Comparison of ENCODE assay signal across 14 mouse cellular contexts in genomic region chr5:110580569-110581239, GRCm38 (mm10). TPM values are rescaled to one million over a fixed set of nuclear protein-coding genes. Genes with fewer than 3 reads are reported as not detected.
DNase-seq lines count a peak whose midpoint lies in the region; ATAC-seq and TF ChIP-seq lines count a peak whose summit lies in the region.
"Had no signal": no experiment of that assay in that cellular context is flagged by ENCODE, and none has a peak within 500 bp of the region (broad histone marks: within the 10 kb centered on the region; RNA-seq: fewer than 3 reads in every experiment).

No protein-coding gene starts in this region.

- no peaks in the 10 kb centered on the region for H3K27me3 ChIP-seq in forebrain, postnatal 0 days (ENCODE audit: insufficient read depth, low read length)
- no peaks in the 10 kb centered on the region for H3K27me3 ChIP-seq in midbrain, embryonic 15.5 days (replicated peaks)
- H3K27me3 ChIP-seq in lung, postnatal 0 days (replicated peaks; ENCODE audit: insufficient read depth, low read length), result no peaks in the 10 kb centered on the region
- H3K27me3 ChIP-seq: stomach, embryonic 15.5 days had no signal

- no peaks in the 10 kb centered on the region for H3K9me3 ChIP-seq in forebrain, postnatal 0 days (ENCODE audit: low read length)
- no peaks in the 10 kb centered on the region for H3K9me3 ChIP-seq in midbrain, embryonic 15.5 days
- no peaks in the 10 kb centered on the region for H3K9me3 ChIP-seq in lung, postnatal 0 days (ENCODE audit: low read length)
- H3K9me3 ChIP-seq: stomach, embryonic 15.5 days had no signal

- no peak for TF ChIP-seq CTCF in forebrain, postnatal 0 days (IDR thresholded peaks at IDR 0.05; ENCODE audit: low read depth)
- TF ChIP-seq CTCF in lung, postnatal 0 days (IDR thresholded peaks at IDR 0.05), result no peak

- TF ChIP-seq EP300 in lung, postnatal 0 days (IDR thresholded peaks at IDR 0.05), result no peak

- no peak overlapping the region for H3K27ac ChIP-seq in forebrain, postnatal 0 days (ENCODE audit: low read depth, low read length)
- H3K27ac ChIP-seq in midbrain, embryonic 15.5 days, result no peak overlapping the region
- H3K27ac ChIP-seq in lung, postnatal 0 days (ENCODE audit: low read length), result no peak overlapping the region
- H3K27ac ChIP-seq: liver, embryonic 14.5 days; macrophage; stomach, embryonic 15.5 days had no signal

- peak; percentile 82 for ATAC-seq in forebrain, postnatal 0 days
- peak; percentile 56 for ATAC-seq in midbrain, embryonic 15.5 days (replicated peaks)
- ATAC-seq in lung, postnatal 0 days, result no peak
- ATAC-seq: inflammation-experienced regulatory T-cells, adult 6 months had no signal

- DNase-seq in cerebellum, adult 11-12 months, result peak; percentile 55
- no peak for DNase-seq in cerebellum, adult 9-10 months
- DNase-seq in layer of hippocampus, adult 9-11 months, result peak; percentile 55
- DNase-seq in layer of hippocampus, adult 9-10 months (ENCODE audit: low spot score), result no peak
- DNase-seq in forebrain, postnatal 0 days, result peak; percentile 43
- DNase-seq in thymus, postnatal 36 days, result no peak
- no peak for DNase-seq in lung, postnatal 0 days (ENCODE audit: low spot score)
- DNase-seq: gastrocnemius, postnatal 14 days; kidney, postnatal 36 days had no signal

- H3K4me2 ChIP-seq in forebrain, postnatal 0 days (ENCODE audit: low read depth), result no peak overlapping the region
- H3K4me2 ChIP-seq in midbrain, embryonic 15.5 days, result no peak overlapping the region
- no peak overlapping the region for H3K4me2 ChIP-seq in lung, postnatal 0 days (replicated peaks; ENCODE audit: low read depth, low read length)
- H3K4me2 ChIP-seq: stomach, embryonic 15.5 days had no signal

- no peaks in the 10 kb centered on the region for H3K36me3 ChIP-seq in forebrain, postnatal 0 days (ENCODE audit: insufficient read depth)
- no peaks in the 10 kb centered on the region for H3K36me3 ChIP-seq in midbrain, embryonic 15.5 days (replicated peaks)
- no peaks in the 10 kb centered on the region for H3K36me3 ChIP-seq in lung, postnatal 0 days (ENCODE audit: insufficient read depth, low read length)
- H3K36me3 ChIP-seq: stomach, embryonic 15.5 days had no signal

- WGBS in forebrain, postnatal 0 days, result 52% methylated on average over 19 of the region's 19 CpGs
- WGBS in midbrain, embryonic 15.5 days, result 45% methylated on average over 19 of the region's 19 CpGs
- 80% methylated on average over 19 of the region's 19 CpGs for WGBS in lung, postnatal 0 days

- no peak overlapping the region for H3K4me3 ChIP-seq in forebrain, postnatal 0 days (ENCODE audit: low read depth, low read length)
- H3K4me3 ChIP-seq in midbrain, embryonic 15.5 days, result no peak overlapping the region
- no peak overlapping the region for H3K4me3 ChIP-seq in lung, postnatal 0 days (ENCODE audit: low read depth, low read length)
- H3K4me3 ChIP-seq: stomach, embryonic 15.5 days had no signal

- no peak overlapping the region for H3K9ac ChIP-seq in forebrain, postnatal 0 days
- H3K9ac ChIP-seq in midbrain, embryonic 15.5 days, result no peak overlapping the region
- no peak overlapping the region for H3K9ac ChIP-seq in lung, postnatal 0 days (replicated peaks; ENCODE audit: low read depth)
- H3K9ac ChIP-seq: liver, embryonic 14.5 days; stomach, embryonic 15.5 days had no signal

- H3K4me1 ChIP-seq in forebrain, postnatal 0 days (ENCODE audit: insufficient read depth), result 0 out of 2 replicates have a peak, but pooled peaks cover 4% of the 10 kb centered on the region
- peaks cover 11% of the 10 kb centered on the region for H3K4me1 ChIP-seq in midbrain, embryonic 15.5 days
- no peaks in the 10 kb centered on the region for H3K4me1 ChIP-seq in lung, postnatal 0 days (ENCODE audit: insufficient read depth, low read depth, low read length)
- H3K4me1 ChIP-seq: stomach, embryonic 15.5 days had no signal

RNA-seq across cellular contexts. Expression of gene Galnt9, which starts 36.5 kb away (rescaled TPM):
- total RNA-seq in forebrain, postnatal 0 days (2014; rRNA removed), result 27.8 and 29.3 TPM in 2 replicates
- 20.0 and 21.2 TPM in 2 replicates for polyA plus RNA-seq in forebrain, postnatal 0 days (2015; fragmentation: Nextera tagmentation; extraction: Ambion mirVana)
- 26.7 and 26.8 TPM in 2 replicates for polyA plus RNA-seq in midbrain, embryonic 15.5 days (2015; fragmentation: Nextera tagmentation; extraction: Ambion mirVana)
- 0.18 and 0.26 TPM in 2 replicates for polyA plus RNA-seq in lung, postnatal 0 days (2015; fragmentation: Nextera tagmentation; extraction: Ambion mirVana)
- total RNA-seq: gastrocnemius, postnatal 14 days had no signal

Comparison
In these comparisons a context has a peak if more than half of its experiments do, and no peak if none do; other contexts are left out.
1. DNase-seq: peak in cerebellum, adult 11-12 months (single experiment), layer of hippocampus, adult 9-11 months (single experiment) and forebrain, postnatal 0 days (single experiment); none in cerebellum, adult 9-10 months (single experiment), layer of hippocampus, adult 9-10 months (single experiment), thymus, postnatal 36 days (0 of 2) and lung, postnatal 0 days (single experiment).
2. RNA of gene Galnt9, which starts 36.5 kb away (polyA plus RNA-seq): 26.7 to 26.8 TPM in midbrain, embryonic 15.5 days and 20.0 to 21.2 TPM in forebrain, postnatal 0 days; 0.18 to 0.26 TPM in lung, postnatal 0 days; every median in the first group is over 10 times any median in the second.